Comparison of ENCODE assay signal across 9 mouse cellular contexts in genomic region chr7:129307042-129307825, GRCm38 (mm10). TPM values are rescaled to one million over a fixed set of nuclear protein-coding genes. Genes with fewer than 3 reads are reported as not detected.
DNase-seq lines count a peak whose midpoint lies in the region; ATAC-seq lines count a peak whose summit lies in the region.
"Had no signal": no experiment of that assay in that cellular context is flagged by ENCODE, and none has a peak within 500 bp of the region (broad histone marks: within the 10 kb centered on the region; RNA-seq: fewer than 3 reads in every experiment).

No protein-coding gene starts in this region.

- peaks cover 6% of the 10 kb centered on the region for H3K4me1 ChIP-seq in forebrain, embryonic 13.5 days
- H3K4me1 ChIP-seq in stomach, embryonic 16.5 days (ENCODE audit: control insufficient read depth, insufficient read depth, low read length): no peaks in the 10 kb centered on the region

- 0 out of 2 replicates have a peak overlapping the region, but pooled peaks have one; percentile 9 for H3K4me2 ChIP-seq in forebrain, embryonic 13.5 days
- peak overlapping the region; percentile 21; the same call in 1 of the 2 replicates for H3K4me2 ChIP-seq in stomach, embryonic 16.5 days (ENCODE audit: low read depth, low read length)
- H3K4me2 ChIP-seq: limb, embryonic 15.5 days had no signal

- H3K27me3 ChIP-seq in forebrain, embryonic 13.5 days: no peaks in the 10 kb centered on the region
- H3K27me3 ChIP-seq in stomach, embryonic 16.5 days (ENCODE audit: control insufficient read depth, insufficient read depth, low read length): no peaks in the 10 kb centered on the region
- H3K27me3 ChIP-seq: limb, embryonic 15.5 days had no signal

- peak; percentile 7 for DNase-seq in kidney, adult 9 months
- DNase-seq in kidney, adult 8-10 months: no peak
- DNase-seq in adrenal gland, postnatal 14 days: peak; percentile 53
- DNase-seq in large intestine, adult 2 months (ENCODE audit: low read depth, low spot score): peak; percentile 32
- DNase-seq in ovary, postnatal 14 days (ENCODE audit: low spot score): no peak

- ATAC-seq in forebrain, embryonic 13.5 days: no peak
- no peak for ATAC-seq in stomach, embryonic 16.5 days (ENCODE audit: insufficient read depth, low FRiP score)
- ATAC-seq in megakaryocyte progenitor cell, adult 5-6 weeks (replicated peaks; ENCODE audit: poor library complexity): no peak

- WGBS in forebrain, embryonic 13.5 days: 21% methylated on average over 13 of the region's 13 CpGs
- WGBS in large intestine, adult 2 months: 14% methylated on average over 13 of the region's 13 CpGs
- WGBS in stomach, embryonic 16.5 days: 25% methylated on average over 13 of the region's 13 CpGs

- H3K9me3 ChIP-seq in forebrain, embryonic 13.5 days (replicated peaks): no peaks in the 10 kb centered on the region
- H3K9me3 ChIP-seq in stomach, embryonic 16.5 days (replicated peaks; ENCODE audit: control insufficient read depth, low read length): no peaks in the 10 kb centered on the region
- H3K9me3 ChIP-seq: limb, embryonic 15.5 days had no signal

- no peak overlapping the region for H3K9ac ChIP-seq in forebrain, embryonic 13.5 days
- no peak overlapping the region for H3K9ac ChIP-seq in stomach, embryonic 16.5 days (ENCODE audit: low read length)
- H3K9ac ChIP-seq: limb, embryonic 15.5 days had no signal

- no peak overlapping the region for H3K4me3 ChIP-seq in forebrain, embryonic 13.5 days
- H3K4me3 ChIP-seq in stomach, embryonic 16.5 days (replicated peaks; ENCODE audit: low read length): no peak overlapping the region
- H3K4me3 ChIP-seq: limb, embryonic 15.5 days had no signal

- no peak overlapping the region for H3K27ac ChIP-seq in forebrain, embryonic 13.5 days
- H3K27ac ChIP-seq in stomach, embryonic 16.5 days (ENCODE audit: low read length): no peak overlapping the region
- H3K27ac ChIP-seq: limb, embryonic 15.5 days had no signal

- H3K36me3 ChIP-seq in forebrain, embryonic 13.5 days (ENCODE audit: poor library complexity, severe bottlenecking): no peaks in the 10 kb centered on the region
- H3K36me3 ChIP-seq in stomach, embryonic 16.5 days (ENCODE audit: control insufficient read depth, insufficient read depth, low read length): no peaks in the 10 kb centered on the region
- H3K36me3 ChIP-seq: limb, embryonic 15.5 days had no signal

RNA-seq across cellular contexts. Expression of gene Plpp4, which starts 50.4 kb away (rescaled TPM):
- not detected in 2 replicates for total RNA-seq in adrenal gland, postnatal 14 days (2021)
- polyA plus RNA-seq in forebrain, embryonic 13.5 days (2015; fragmentation: Nextera tagmentation; extraction: Ambion mirVana): 0.65 and 2.4 TPM in 2 replicates
- polyA plus RNA-seq in large intestine, adult 2 months (2012; rRNA removed): 0.16 TPM in 2 replicates
- 0.50 and 0.54 TPM in 2 replicates for polyA plus RNA-seq in stomach, embryonic 16.5 days (2015; fragmentation: Nextera tagmentation; extraction: Ambion mirVana)
- total RNA-seq in megakaryocyte progenitor cell, adult 5-6 weeks (2015): not detected in 2 replicates
- not detected in 2 replicates for total RNA-seq in megakaryocyte progenitor cell, adult 5-6 weeks (2017)

Comparison
In these comparisons a context has a peak if more than half of its experiments do, and no peak if none do; other contexts are left out.
1. DNase-seq: peak in kidney, adult 9 months (single experiment), adrenal gland, postnatal 14 days (single experiment) and large intestine, adult 2 months (single experiment); none in kidney, adult 8-10 months (0 of 2) and ovary, postnatal 14 days (single experiment).